Mouse (Mus musculus): Measurements from ENCODE around the gene Ngp.

GRCm38 (mm10) chr9:110388011-110388410 is 31.5 kb upstream of the Ngp start:
- no peak for TF ChIP-seq CTCF (IDR thresholded peaks at IDR 0.05; ENCODE audit: extremely low read depth, insufficient read length, insufficient replicate concordance, low read depth, low read length)
- no peak for TF ChIP-seq POLR2A (IDR thresholded peaks at IDR 0.05; ENCODE audit: low read depth, low read length)
